Mouse (Mus musculus): ENCODE data around the gene Wnt7b.
A peak's percentile ranks its signal among the peaks of the same experiment; 100 is the strongest.

Gene Wnt7b

GRCm38 (mm10) chr15:85600696-85601094 is 18.4 kb upstream of the Wnt7b start:
- DNase-seq = peak in 1 of 2 experiments; percentile 37

DNA sequence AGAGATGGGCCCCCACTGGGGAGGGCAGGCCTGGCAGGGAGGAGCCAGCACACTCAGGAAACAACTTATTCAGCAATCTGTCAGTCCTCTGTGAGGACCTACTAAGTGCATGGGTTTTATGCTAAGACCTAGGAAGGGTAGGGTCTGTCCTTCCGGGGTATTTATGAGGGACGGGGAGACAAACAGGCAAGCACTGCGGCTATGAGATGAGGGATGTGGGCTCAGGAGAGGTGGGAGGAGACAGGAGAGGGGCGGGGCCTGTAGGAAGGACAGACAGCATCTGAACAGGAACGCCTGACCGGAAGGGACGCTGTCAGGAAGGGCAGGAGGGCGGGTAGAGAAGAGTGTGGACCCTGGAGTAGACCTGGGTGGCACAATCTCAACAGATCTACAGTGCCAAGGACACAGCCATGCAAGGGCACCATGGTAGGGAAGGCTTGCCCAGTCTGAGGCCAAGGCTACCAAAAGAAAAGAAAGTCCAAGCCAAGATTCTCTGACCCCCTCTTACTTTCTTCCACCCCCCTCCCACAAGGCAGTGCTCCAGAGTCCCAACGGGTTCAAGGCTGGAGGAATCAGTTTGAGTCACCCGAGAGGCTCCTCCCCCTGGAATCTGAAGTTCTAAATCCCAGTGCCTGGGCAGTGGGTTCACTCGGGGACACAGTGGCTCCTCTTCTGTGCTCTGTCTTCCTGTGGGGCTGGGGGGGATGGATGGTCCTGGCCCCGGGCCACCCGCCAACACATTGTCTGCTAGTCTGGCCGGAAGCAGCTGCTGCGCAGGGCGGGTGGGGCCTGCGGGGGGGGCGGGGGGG is 17.8 kb upstream of the Wnt7b start:
- peak; percentile 88 to 96 for DNase-seq

DNA sequence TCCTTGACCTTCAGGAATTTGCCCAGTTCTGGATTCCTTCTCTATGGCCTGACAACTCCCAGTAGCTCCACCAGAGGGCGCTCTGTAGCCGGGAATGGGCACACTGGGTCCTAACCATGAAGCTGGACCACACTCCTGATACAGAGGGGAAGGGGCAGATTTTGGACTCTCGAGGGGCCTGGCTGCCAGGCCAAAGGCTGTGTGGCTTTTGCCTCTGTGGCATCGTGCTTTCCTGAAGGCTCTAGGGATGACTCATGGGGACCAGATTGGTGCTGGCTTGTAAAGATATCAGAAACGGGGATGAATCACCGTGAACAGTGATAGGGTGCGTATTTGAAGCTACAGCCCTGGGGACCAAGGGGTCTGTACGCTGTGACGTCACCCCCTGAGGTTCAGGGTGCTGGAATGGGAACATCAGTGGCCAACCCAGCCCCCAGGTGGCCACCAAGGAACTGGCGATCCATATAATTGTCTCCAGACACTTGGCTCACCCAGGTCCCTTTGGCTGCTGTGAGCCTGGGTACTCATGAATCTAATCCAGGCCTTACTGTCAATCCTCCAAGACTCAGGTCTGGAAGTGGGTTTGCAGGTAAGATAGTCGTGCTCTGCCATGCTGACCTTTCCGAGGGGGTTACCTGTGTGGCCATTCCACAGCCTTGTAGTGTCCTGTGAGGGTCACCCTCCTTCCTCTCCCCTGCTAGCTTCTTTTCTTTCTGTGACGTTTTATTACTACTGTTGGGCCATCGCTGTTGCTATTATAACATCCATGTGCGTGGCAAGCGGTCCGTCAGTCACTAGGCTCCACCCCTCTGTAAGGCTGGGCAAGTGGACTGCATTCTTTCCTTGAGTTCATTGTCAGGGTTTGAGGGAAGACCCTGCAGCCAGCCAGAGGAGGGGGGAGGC is 17.0 kb upstream of the Wnt7b start:
- peak; percentile 76 to 86 for DNase-seq

GRCm38 (mm10) chr15:85598443-85598842 is 16.2 kb upstream of the Wnt7b start:
- DNase-seq = no peak

GRCm38 (mm10) chr15:85597403-85597802 is 15.1 kb upstream of the Wnt7b start:
- DNase-seq = no peak

- DNase-seq = no peak
Measured at GRCm38 (mm10) chr15:85592674-85593073, 10.4 kb upstream of the Wnt7b start.

- DNase-seq = no peak
Measured at GRCm38 (mm10) chr15:85590831-85591230, 8.6 kb upstream of the Wnt7b start.

GRCm38 (mm10) chr15:85583504-85583903 is 1.2 kb upstream of the Wnt7b start:
- peak; percentile 72 to 74 for DNase-seq

GRCm38 (mm10) chr15:85583024-85583423 is 751 bp upstream of the Wnt7b start:
- DNase-seq = peak; percentile 85 to 87

DNA sequence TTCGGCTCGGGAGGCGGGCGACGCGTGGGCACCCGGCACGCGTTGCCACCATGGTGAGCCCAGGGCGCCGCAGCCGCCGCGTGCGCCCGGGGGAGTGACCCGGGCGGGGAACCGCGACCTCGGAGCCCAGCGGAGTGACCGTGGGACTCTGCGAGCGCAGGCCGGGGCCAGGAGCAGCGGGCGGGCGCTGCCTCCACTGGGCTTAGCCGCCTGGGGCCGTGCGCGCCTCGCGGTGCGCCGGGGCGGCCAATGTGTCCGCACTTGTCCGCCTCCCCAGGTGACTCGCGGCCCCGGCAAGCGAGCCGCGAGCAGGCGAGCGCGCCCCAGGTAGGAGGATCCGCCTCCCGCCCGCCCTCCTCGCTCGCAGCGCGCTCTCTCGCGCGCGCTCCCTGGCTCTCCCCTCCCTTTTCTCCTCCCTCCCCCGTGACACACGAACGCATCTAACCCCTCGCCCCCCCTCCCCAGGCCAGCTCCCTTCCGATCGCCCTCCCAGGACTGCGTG is 659 bp downstream of the Wnt7b start:
- DNase-seq = peak; percentile 24 to 68

DNA sequence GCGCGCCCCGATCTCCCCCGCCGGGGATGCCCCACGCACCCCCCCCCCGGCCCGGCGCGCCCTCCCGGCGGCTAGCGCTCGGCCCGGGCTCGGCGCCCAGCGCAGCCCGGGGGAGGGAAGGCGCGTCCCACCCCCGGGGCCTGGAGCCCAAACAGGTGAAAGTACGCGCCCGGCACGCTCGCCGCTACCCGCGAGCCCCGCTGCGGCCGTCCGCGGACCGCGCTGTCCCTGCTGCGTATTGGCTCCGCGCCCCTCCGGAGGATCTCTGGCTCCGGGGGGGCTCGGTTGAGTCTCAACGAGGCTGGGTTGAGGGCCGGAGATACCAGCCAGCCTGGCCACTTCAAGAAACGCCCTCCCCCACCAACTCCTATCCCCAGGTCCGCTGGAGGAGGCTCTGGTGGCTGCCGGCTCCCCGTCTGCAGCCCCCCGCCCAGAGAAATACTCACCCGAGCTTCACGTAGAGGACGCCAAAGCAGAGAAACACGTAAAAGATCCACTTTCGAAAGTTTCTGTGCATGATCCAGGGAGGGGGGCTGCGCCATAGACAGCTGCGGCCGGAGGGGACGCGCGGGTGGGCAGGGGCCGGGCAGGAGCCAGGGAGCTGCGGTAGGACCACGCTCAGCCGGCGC is 1.2 kb downstream of the Wnt7b start:
- DNase-seq = peak; percentile 27 to 55

- DNase-seq = peak; percentile 45 to 69
Measured at GRCm38 (mm10) chr15:85580483-85580882, 1.8 kb downstream of the Wnt7b start.

- no peak for DNase-seq
Measured at GRCm38 (mm10) chr15:85577583-85578460, 4.5 kb downstream of the Wnt7b start.

- no peak for DNase-seq
Measured at GRCm38 (mm10) chr15:85576511-85577440, 5.5 kb downstream of the Wnt7b start.

DNA sequence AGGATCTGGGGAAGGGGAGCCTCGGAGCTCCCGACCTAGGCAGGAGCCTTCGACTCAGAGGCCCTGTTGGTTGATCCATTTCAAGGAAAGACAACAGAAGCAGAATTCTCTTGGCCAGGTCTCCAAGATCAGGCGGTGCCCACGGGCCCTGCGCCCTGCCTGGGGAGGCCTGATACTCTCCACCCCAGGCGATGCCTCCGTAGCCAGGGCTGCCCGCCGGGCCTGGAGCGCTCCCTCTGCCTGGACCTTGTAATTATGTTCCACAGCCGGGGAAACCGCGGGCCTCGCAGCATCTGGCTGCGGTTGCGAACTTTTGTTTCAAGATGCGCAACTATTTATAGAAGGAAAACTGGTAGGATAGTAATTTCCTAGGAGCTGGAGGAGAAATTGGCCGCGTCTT is 6.2 kb downstream of the Wnt7b start:
- no peak for DNase-seq

DNA sequence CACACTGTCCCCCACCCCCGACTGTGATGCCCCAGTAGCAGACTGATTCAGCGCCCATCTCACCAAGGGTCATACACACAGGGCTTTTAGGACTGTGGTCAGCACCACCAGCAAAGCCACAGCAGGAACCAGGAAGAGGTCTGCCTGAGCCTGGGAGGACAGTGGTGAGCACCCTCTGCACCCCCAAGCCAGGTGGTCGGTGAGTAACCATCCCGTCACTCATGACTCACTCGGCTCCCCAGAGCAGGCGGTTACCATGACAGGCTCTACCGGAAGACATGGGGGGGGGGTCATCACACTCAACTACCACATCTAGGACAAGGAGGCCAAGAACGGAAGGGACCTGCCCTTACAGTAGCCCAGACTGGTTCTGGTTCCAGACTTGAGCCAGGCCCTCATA is 7.7 kb downstream of the Wnt7b start:
- DNase-seq = no peak

DNA sequence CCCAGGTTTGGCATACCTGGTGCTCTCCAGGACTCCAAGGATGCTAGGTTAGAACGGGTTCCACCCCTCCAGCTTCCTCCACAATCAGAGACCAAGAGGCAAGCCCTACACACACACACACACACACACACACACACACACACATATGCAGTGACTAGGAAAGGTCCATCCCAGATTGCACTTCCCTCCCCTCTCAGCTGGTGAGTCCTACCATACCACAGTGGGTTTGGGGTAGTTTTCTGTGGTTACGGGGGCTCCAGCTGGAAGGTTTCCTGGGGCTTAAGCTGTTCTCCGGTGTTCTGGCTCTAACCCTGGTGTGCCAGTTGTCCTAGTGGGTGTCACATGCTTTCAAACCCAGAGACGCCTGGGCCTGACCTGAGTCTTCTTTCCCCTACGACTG is 8.2 kb downstream of the Wnt7b start:
- no peak for DNase-seq

- DNase-seq = no peak
Measured at GRCm38 (mm10) chr15:85572619-85573254, 9.5 kb downstream of the Wnt7b start.

DNA sequence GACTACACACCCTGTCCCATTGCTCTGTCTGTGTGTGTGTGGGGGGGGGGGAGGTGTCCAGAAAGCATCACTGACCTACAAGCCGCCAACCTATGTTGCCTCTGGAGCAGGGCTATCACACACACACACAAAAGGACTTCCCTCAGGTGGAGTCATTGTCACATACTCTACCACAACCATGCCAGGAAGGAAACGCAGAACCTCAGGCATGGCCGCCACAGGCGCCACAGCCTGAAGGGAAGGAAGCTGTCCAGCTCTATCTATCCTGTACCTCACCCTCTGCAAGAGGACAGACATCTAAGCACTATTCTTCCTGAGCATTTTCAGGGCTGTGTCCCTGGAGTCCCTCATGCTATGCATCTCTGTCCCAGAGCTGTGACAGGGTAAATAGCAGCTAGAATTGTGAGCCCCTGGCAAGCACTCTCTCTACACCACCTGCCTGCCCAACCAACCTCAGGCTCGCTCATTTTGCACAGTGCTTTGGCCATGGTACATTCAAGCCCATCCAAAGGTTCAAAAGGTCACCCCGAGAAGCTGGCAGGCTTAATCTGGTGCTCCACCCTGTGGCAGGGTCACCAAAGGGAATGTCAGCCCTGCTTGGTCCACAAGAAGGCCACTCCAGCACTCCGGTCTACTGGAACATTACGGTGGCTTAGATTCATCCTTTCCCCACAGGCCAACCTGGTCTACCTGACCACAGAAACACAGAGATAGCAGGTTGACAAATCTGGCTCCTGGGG is 12.1 kb downstream of the Wnt7b start:
- DNase-seq = no peak

Data from lung, postnatal 4 days (tissue).